Mouse (Mus musculus) hindbrain, embryonic 14.5 days (tissue): ENCODE measurements around the gene Calhm3. TPM values are rescaled to one million over a fixed set of nuclear protein-coding genes. Genes with fewer than 3 reads are reported as not detected.

Experiments
- polyA plus RNA-seq: library from polyadenylated mRNA; unstranded; fragments of >200 nt; fragmentation: Nextera tagmentation; extraction: Ambion mirVana; gene quantifications from 2 replicates; pipeline ENCODE4 v1.2.1, GENCODE M21; 2014

Calhm3 gene
- polyA plus RNA-seq, 1 experiment from 2014 or later = not detected

Other genes starting within 250 kb of the Calhm3 start
- 608 and 616 TPM in 2 replicates for gene Ina, start 143.1 kb downstream of the Calhm3 start, polyA plus RNA-seq
- gene Nt5c2, start 142.6 kb downstream of the Calhm3 start, polyA plus RNA-seq = 84.9 and 93.8 TPM in 2 replicates
- 34.3 and 36.7 TPM in 2 replicates for gene Pcgf6, start 106.9 kb downstream of the Calhm3 start, polyA plus RNA-seq
- 8.2 and 9.5 TPM in 2 replicates for gene Taf5, start 90.0 kb downstream of the Calhm3 start, polyA plus RNA-seq
- gene Usmg5, start 67.1 kb downstream of the Calhm3 start, polyA plus RNA-seq = 1,505 and 1,749 TPM in 2 replicates
- gene Pdcd11, start 67.0 kb downstream of the Calhm3 start, polyA plus RNA-seq = 5.6 and 6.0 TPM in 2 replicates
- 0.30 and 0.44 TPM in 2 replicates for gene Calhm2, start 19.5 kb downstream of the Calhm3 start, polyA plus RNA-seq
- not detected in 2 replicates for gene Calhm1, start 13.5 kb downstream of the Calhm3 start, polyA plus RNA-seq
- gene Neurl1a, start 21.1 kb upstream of the Calhm3 start, polyA plus RNA-seq = 15.1 and 16.2 TPM in 2 replicates